Mouse (Mus musculus) ES-Bruce4 (cell line): ENCODE measurements around the gene Bola1.

Source experiments
- CTCF ChIP-seq: IDR thresholded peaks from one replicate; pipeline ENCODE4 v1.8.1; 2011; ENCODE audit warnings: low read depth, low read length
- POLR2A ChIP-seq: IDR thresholded peaks from one replicate; pipeline ENCODE4 v1.8.1; 2011; ENCODE audit warnings: low read length; ENCODE audit not compliant: insufficient read depth

DNA sequence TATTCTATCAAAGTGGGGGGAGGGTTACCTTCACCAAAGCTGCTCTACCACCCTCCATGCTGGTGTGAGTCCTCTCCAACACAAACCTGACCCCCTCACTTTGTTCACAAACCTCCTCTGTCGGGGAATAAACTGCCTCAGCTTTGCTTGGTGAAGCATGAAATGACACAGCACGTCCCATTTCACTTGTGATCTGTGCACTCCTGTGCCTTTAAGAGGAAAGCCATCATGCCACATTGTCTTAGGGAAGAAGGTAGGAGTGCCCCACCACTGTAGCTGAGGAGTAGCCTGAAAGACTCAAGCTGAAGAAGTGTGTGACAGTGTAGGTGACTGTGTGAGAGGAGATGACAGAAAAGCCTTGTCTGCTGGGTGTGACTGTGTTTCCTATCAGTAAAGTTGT, 5.9 kb upstream of the Bola1 start:
- no peak for TF ChIP-seq CTCF
- TF ChIP-seq POLR2A = no peak
